Mouse (Mus musculus) adrenal gland, adult 18-20 months (tissue): Measurements from ENCODE around the gene Gm20823. TPM values are rescaled to one million over a fixed set of nuclear protein-coding genes. Genes with fewer than 3 reads are reported as not detected.
"Not testable (repeated sequence)": the region's sequence is repeated elsewhere in the genome, so short reads cannot be mapped to it uniquely, and the experiment has no call there.

Source experiments
- DNase-seq, 2 experiments: peaks; one replicate each; pipeline ENCODE4 v3.0.0; 2021 to 2022; ENCODE audit warnings: low spot score in 2 of 2
- long read RNA-seq, 2 experiments: library from polyadenylated mRNA; stranded (forward); transcript quantifications; one replicate each; pipeline ENCODE4 v2.0.0; 2021
- total RNA-seq, 2 experiments: library from RNA; stranded (reverse); gene quantifications; 1 replicate in 1 of 2; 2 replicates in 1 of 2; pipeline ENCODE4 v1.2.3; 2021

Gm20823 gene
- total RNA-seq: not detected
- long read RNA-seq, experiment 1: 0 reads
- long read RNA-seq, experiment 2: 0 reads

- not testable (repeated sequence) for DNase-seq
These were observed at the start of gene Gm20823 for GRCm38 (mm10) chrY:62464745-62465144. TSS of gene Gm20823 (minus strand) at chrY:62464845.
